Mouse (Mus musculus): ENCODE measurements around the gene Col4a2.

Gene Col4a2

DNA sequence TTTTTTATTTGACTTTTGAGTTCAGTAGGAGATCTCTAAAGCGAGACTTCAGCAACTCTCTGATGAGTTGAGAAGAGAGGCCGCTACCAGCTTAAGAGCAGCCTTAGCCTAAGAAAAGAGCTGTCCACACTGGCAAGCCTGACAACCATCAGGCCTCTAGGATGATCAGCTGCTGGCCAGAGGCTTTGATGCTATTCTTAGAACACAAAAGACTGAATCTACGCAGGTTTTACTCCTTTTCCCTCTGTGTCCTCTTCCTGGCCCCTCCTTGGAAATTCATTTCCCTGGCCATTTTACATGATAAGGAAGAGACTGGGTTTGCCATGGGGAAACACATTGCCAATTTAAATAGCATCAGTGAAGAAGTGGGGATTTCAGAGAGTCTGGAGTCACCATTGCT lies 70.8 kb downstream of the Col4a2 start:
- no peak for DNase-seq (ENCODE audit: low read depth)

DNA sequence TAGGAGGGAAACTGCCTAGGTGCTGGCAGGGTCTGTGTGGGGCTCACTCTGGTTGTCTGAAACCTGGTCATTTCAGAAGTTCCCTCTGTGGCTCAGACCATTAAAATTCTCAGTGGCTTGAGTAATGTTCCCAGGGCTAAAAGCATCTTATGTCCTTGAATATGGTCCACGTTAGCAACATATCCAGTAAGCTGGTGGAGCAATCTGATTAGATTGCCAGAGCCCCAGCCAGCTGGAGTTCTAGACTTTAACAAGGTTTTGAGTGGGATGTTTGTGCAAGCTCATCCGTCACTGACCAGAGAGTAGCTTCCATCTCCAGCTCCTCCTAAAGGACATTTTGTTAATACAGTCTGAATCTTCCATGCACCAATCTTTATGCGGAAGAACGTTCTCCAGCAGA lies 72.2 kb downstream of the Col4a2 start:
- no peak for DNase-seq (ENCODE audit: low read depth)

DNA sequence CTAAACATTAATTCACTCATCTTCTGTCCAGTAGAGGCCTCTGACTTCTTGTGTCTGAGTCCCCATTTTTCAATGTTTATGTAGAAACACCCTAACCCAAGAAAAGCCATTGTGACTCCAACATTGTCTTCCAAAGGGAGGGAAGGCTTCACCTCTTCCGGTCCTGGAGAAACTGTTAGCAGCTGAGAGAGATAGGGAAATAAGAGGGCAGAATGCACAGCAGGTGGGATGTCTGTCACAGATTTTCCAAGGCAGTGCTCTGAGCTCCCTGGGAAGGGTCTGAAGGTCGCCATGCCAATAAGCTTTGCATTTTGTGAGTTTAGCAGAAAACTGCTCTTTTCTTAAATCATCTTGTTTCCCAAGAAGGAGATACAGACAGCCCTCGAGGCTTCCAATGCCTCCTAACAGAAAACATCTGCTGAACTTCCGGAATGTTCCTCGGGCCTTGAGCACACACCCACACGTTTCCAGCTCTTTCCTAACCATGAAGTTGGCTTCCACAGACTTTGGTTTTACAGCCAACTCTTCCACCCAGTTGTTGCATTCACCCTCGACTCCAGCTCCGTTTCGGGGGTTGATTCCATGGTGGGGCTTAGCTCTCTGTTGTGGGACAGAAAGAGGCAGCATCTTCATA lies 72.8 kb downstream of the Col4a2 start:
- no peak for DNase-seq (ENCODE audit: low read depth)

DNA sequence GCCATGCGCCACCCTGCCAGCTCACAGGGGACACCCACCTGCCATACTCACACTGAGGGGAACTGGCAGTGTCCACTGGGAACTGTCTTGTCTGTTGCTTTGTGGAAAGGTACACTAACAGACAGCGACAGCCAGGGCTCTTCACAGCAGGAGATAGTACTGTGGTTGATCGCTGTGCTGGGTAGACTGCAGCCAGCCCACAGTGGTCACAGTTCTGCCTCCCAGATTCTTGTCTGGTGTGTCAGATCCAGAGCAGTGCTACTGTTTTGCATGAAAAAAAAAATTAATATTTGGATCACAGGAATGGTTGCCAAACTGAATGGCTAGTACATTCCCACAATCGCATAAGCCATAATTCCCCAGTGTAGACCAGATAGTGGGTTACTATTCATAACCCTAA lies 74.7 kb downstream of the Col4a2 start:
- DNase-seq (ENCODE audit: low read depth) = no peak

DNA sequence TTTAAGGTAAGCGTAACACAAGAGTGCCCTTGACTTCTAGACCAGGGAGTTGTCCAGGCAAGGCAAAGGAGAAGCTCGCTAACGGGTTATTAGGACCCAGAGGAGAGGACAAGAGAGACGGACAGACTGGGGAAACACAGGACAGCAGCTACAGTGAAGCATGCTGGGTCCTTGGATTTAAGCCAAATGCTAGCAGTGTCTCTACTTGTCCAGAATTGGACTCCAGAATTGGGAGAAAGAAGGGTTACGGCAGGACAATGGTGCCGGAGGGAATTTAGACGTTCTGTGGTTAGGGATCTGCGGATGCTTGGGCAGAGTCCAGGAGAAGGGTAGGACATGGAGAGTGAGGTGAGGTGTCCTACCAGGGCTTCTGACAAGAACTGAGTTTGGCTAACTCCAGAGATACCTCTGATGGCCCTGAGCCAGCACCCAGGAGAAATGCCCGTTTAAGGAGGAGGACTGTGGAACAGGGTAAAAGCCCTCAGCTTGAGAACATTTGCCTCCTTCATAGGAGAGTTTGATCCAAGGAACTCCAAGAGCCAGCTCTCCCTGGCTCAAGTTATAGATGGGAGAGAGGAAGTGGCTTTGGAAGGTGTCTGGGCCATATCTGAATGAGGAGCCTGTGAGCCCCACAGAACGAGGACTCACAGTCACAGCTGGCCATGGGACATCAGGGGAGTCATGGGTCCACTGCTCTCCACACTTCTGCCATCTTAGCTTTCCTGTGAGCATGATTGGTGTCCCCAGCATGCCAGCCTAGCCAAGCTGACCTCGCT lies 76.9 kb downstream of the Col4a2 start:
- DNase-seq (ENCODE audit: low read depth) = no peak

DNA sequence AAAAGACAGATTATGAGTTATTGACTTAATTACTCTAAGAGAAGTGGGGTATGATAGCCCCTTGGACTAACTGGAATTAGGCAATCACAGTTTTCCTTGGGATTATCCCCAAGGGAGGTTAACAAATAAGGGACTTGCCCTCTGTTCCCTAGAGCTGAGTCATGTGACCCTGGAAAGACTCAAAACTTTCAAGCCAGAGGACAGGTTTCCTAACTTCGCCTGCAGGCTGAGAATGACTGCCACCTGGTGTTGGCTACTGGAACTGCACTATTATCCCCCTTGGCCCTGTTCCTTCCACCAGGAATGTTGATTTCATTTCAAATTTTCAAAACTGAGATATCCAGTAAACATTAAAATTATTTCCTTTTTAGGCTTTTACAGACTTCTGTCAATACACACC lies 80.1 kb downstream of the Col4a2 start:
- peak; percentile 70 for DNase-seq (ENCODE audit: low read depth)

DNA sequence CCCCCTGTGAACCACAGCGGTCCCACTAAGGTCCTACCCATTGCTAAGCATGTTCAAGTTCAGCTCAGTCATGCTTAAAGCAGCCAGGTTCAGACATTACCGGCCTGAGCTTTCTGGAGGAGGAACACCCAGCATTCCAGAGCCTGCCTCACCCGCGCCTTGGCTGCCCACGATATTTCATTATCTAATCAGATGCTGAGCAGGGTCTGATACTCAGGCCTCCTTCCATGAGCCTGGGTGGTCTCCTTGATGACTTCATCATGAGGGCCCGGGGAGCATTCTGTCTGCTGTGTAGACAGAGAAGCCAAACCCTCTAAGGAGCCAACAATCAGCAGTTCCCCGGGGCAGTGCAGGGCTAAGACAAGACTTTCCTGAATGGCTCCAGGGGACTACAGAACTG lies 80.6 kb downstream of the Col4a2 start:
- DNase-seq (ENCODE audit: low read depth) = no peak

DNA sequence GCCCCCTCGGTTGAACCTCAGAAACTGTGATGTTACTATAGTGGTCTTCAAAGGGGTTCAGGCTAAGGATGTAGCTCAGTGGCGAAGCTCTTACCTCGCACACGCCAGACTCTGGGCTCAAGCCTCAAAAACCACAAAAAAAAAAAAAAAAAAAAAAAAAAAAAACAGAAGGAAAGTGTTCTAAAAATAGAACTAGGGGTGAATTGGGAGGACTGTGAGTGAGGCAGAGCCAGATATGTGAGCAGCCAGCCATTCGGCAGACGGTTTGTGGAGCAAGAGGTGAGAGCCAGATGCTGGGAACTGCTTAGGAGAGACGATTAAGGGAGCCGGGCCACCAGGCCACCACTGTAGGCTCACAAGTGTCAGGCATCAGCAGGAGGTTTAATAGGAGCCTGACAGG lies 81.0 kb downstream of the Col4a2 start:
- peak; percentile 53 for DNase-seq (ENCODE audit: low read depth)

DNA sequence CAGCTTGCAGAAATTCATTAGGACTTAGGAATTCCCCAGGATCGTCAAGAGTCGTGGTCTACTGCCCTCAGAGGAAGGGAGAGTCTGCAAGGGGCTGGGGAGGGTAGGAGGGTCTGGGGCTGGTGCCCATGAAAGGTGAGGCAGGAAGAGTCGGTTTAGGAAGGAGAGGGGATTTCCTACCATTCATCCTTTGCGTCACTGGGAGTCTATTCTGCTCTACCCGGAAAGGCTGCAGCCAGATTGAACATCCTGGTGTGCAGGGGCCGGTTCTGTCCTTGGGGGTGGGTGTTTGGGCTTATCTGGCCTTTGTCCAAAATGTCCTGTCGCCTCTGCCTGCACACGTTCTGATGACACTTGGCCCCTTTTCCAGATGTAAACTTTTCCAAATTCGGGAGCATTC lies 82.2 kb downstream of the Col4a2 start:
- no peak for DNase-seq (ENCODE audit: low read depth)

DNA sequence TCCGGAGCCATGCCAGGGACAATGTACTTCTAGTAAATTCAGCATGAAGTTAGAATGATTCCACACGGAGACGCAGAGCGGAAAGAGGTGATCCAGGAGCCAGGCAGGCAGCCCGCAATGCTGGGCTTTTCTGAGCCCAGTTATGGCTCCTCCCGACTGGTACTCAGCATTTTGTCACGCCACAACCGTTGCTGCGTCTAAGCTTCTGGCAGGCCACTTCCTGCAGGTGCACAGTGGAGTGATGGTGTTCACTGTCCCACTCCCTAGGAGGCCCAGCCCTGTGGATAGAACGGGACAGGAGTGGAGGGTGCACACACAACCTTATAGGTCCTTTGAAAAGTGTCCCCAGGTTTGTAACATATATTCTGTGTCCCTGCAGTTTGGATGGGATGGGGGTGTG lies 83.0 kb downstream of the Col4a2 start:
- DNase-seq (ENCODE audit: low read depth) = no peak

DNA sequence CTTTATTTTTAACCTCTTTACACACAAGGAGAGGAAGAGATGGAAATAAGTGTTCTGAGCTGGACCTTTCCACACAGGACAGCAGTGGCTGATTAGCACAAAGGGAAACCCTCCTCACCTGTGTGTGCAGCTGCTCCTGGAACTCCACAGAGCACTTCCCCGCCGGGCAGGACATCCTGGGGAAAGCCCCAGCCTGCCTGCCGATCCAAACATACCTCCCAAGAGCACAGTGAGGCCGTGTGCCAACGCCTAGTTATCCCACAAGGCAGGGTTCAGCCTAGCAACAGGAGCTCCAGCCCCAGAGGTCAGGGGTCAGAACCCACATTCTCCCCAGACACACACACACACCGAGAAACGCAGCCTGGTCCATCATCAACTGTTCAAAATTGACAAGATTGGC lies 83.5 kb downstream of the Col4a2 start:
- no peak for DNase-seq (ENCODE audit: low read depth)

DNA sequence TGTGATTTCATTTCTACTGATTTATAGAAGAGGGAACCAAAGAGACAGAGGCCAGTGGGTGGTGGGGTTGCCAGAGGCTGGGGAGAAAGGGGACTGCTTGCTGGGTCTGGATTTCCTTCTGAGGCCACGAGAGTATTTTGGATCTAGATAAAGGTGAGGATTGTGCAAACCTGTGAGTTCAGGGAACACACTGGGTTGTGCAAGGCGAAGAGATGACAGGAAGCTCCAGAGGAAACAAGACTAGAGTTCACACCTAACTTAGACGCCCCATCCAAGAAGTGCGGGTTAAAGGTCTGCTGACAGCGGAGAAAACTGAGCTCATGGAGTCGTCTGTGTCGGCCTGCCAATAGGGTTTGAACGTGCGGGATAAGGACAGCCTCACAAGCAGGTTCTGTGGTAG lies 84.5 kb downstream of the Col4a2 start:
- DNase-seq (ENCODE audit: low read depth) = no peak

DNA sequence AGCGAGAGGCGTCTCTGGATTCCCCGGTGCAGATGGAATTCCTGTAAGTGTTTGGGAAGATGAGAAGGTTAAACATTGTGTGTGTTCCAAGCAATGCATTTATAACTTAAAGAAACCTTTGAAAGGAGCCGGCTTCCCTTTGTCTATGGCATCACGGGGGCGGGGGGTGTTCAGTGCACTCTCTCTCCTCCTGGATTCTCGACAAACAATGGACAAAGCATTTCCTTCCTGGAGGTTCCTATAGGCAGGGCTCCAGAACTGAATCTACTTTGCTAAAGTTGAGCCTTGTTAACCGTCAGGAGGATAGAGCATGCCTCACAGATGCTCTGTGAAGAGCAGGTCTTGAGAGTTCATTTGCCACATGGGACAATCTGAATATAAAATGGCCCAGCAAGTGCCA lies 87.1 kb downstream of the Col4a2 start:
- no peak for DNase-seq (ENCODE audit: low read depth)

DNA sequence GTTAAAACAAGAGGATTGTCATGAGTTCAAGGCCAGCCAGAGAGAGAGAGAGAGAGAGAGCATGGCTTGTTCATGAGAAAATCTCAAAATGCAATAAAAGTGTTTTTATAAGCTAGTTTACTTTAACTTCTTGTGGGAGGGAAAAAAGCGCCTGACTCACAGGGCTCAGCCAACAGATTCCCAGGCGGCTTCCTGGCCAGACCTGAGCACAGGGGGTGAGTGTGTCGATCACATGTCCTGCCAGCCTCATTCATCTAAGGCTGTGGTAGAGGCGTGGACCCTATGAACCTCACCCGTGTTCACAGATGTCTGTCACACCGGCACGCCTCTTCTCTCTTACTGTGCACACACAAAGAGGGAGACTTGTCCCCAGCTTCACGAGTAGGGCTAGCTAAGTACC lies 87.6 kb downstream of the Col4a2 start:
- DNase-seq (ENCODE audit: low read depth) = no peak

DNA sequence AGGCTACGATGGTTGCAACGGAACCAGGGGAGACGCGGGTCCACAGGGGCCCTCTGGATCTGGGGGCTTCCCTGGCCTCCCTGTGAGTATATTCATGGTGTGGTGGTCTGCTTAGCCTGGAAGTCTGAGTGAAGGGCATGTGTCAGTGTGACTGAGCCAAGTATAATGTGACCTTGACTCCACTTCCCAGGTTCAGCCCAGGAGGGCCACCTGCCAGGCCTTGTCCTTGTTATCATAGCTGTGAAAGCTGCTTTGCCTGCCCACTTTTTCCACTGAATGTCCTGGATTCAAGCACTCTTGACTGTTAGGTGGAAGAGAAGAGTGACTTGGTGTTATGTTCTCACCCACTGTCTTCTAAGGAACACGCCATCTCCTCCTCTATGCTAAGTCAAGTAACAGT lies 88.6 kb downstream of the Col4a2 start:
- no peak for DNase-seq (ENCODE audit: low read depth)

DNA sequence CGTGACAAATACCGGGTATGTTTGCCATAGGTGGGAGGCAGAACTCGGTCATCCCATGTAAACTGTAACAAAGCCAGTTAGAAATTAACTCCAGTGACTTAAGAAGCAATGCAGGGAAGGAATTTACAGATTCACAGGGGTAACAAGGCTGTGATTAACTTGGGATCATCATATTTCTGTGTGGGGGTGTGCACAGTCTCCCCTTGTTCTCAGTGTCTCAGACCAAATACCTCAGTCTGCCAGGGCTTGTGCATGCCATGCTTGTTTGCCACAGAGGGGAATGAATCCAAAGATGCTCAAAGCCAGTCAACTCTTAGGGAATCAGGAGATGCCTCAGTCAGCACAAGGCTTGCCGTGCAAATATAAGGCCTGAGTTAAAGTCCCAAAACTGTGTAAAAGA lies 89.6 kb downstream of the Col4a2 start:
- DNase-seq (ENCODE audit: low read depth) = no peak

DNA sequence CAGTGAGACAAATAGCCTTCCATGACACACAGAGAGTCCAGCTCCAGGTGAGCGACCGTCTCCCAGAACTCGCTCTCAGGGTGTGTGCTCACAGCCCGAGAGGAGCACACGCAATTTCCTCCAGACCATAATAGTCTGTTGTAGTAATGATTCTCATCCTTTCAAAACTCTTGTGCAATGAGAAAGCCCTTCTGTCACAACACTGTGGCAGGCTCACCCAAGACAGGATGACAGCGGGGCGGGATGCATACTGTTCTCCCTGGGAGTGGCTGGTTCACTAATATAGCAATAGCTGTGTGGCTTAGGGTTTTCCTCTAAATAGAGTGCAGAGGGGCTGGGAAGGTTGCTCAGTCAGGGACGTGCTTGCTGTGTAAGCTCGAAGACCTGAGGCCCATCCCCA lies 91.2 kb downstream of the Col4a2 start:
- DNase-seq (ENCODE audit: low read depth) = peak; percentile 69

DNA sequence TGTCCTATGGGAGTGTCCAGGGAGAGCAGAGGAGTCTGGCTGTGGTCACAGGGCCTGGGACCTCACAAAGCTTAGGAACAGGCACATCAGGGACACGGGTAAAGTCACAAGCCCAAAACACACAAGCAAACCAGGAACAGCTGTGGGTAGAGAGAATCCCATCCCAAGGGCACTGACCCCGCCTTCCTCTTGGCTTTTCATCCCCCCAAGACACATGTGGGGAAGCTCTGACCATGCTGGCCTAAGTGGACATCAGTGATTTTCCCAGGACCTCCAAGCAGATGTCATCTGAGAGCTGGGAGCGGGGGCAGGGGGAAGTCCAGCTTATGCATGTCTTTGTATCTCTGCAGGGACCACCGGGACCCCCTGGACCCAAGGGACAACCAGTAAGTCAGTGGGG lies 92.0 kb downstream of the Col4a2 start:
- no peak for DNase-seq (ENCODE audit: low read depth)

DNA sequence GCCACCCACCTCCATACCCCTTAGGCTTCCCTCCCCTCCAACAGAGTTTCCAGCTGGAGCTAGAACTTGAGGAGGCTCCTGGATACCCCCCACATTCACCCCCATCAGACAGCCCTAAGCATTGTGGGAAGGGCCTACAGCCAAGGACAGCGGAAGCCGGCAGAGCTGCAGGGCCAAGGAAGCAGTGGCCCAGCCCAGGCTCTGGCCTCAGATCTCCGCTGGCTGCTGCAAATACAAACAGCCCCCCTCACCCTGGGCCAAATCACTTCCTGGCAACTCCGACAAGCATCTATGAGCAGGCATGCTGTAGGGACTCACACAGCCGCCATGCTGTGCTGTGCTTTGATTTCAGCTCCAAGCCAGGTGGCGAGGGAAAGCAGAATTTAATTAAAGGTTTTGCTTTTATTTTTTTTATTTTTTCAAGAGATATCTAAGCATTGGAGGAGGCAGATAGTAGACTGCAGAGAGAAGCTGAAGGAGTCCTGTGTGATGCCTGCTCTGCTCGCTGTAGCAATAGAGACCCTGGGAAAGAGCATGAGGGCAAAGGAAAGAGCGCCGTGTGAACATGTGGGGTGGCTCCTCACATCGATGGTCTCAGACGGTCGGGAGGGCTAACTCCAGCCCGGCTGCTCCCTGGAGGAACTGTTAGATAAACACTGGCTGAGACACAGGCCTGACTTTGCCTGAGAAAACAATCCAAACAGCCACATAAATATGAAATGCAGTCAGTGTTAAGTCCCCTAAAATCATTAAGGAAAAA lies 93.3 kb downstream of the Col4a2 start:
- DNase-seq (ENCODE audit: low read depth) = no peak

DNA sequence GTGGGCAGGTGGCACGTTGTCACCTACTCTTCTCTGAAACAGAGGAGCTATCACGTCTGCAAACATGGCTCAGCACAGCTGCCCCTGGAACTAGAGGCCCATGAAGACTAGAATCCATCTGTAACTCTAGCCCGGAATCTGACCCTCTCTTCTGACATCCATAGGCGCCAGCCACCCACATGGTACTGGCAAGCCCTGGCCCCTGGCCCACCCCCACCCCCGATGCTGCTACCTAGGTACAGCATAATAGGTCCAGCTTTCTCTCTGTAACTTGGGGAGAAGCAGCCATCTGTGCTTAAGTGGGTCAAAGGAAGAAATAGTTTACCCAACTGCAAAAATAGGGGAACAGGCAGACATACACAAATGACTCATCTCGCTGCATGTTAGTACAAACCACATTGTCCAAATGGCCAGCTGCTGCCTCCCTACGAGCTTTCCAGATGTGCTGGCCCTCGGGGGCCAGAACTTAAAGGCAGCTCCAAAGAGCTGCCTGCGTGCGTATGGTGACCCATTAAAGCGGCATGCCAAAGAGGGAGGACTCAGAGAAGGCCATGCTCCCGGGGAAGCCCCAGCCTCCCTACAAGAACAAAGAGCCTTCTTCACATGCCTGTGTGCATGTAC lies 99.0 kb downstream of the Col4a2 start:
- DNase-seq (ENCODE audit: low read depth) = peak; percentile 39

DNA sequence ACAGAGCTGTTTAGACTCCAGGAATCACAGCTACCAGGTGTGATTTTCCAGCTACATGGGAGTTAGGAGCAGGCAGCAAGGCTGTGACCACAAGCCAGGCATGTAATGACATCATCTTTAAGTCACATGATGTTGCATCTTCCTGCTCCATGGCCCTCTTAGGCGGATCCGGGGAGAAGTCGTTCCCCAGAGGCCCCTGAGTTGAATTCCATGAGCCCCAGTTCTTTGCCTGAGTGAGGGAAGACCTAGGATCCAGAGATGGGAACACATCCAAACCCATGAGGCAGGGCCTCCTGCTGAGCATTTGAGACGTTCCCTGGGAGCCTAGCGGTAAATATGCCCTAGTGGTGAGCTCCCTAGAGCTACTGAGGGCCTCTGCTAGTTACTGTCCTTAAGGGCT lies 99.8 kb downstream of the Col4a2 start:
- no peak for DNase-seq (ENCODE audit: low read depth)

DNA sequence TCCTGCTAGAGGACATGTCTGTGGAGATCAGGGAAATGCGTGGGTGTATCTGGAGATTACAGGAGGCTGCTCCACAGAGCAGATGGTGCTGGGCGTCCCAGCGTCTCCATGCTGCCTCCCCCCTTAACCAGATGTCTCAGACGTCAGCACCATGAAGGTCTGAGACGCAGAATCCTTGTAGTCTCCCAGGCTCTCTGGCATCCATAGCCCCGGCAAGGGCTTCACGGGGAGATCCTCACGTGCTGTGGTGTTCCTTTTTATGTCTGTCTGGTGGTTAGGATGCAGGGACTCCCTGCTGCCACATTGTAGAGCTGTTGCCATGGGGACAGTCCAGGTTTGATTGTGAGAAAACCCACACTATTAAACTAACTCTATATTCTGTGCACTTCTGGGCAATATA lies 101.7 kb downstream of the Col4a2 start:
- no peak for DNase-seq (ENCODE audit: low read depth)

DNA sequence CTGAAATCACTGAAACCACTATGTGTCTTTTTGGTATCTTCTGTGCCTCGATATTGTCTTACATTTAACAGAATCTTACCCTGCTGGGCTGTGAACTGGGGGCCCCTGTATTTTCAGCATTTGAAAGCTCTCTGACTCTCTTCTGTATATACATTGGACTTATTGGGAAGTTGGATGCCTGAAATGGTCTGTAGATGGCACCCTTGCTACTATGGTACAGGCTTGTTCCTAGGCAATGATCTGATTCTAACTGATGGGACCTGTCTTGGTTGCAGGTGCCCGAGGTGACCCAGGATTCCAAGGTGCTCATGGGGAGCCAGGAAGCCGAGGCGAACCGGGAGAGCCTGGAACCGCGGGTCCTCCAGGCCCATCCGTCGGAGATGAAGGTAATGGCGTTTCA lies 102.5 kb downstream of the Col4a2 start:
- DNase-seq (ENCODE audit: low read depth) = peak; percentile 50
